Mouse (Mus musculus) c-Kit-negative CD71-positive TER-119-positive erythroid progenitor cells, embryonic 14.5 days (primary cell): Measurements from ENCODE around the gene Vangl2.
"Not testable (repeated sequence)": the region's sequence is repeated elsewhere in the genome, so short reads cannot be mapped to it uniquely, and the experiment has no call there.

ENCODE experiments used
- DNase-seq: peaks from one replicate; pipeline ENCODE4 v3.0.0-alpha.2; 2013; ENCODE audit warnings: low read depth, low spot score

Gene Vangl2

DNA sequence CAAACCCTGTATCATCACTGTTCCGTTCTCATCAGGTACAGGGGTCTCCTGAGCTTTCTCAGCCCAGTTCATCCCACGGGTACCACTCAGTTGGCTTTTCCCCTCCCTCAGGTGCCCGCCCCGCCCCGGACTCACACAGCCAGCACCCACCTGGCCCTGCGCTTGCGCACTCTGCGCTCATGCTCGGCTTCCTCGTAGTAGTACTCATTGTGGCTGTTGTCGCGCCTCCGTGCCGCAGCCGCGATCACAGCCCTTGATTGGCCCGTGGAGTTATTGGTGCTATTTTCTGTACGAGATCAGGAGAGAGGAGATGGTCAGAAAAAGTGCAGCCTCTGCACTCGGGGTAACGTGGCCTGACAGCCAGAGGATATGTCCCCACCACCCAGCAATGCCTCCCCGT lies 20.5 kb downstream of the Vangl2 start:
- DNase-seq: no peak

DNA sequence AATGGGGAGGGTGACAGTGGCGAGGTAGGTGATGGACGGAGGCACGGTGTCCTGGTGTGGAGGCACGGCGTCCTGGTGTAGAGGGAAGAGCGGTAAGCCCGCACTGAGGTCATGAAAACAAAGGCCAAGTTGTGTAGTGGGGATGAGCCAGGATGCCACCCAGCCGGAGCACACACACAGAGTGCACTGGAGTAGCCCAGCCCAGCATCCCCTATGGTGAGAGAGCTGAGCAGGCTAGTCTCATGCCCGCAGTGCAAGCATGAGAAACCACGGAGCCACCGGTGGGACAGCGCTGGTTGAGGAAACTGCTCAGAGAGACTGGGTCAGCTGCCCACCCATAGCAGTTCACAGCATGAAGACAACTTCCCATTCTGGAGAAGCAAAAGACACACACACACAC lies 26.6 kb downstream of the Vangl2 start:
- DNase-seq: no peak

DNA sequence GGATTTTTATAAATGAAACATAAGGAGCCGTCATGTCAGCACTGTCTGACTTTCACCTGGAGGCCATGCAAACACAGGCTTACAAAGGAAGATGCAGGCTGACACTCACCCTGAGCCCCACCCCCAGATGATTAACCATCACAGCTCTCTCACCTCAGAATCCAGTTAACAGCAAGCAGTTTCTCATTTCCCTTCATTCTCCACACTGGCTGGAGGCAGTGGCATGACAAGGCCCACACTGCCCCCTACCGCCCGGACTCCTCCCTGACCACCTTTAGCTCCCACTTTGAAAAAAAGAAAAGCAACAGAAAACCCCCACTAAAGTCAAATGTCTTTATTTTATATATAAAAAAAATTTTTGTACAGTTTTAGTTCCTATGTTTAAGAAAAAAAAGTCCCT lies 27.6 kb downstream of the Vangl2 start:
- no peak for DNase-seq

DNA sequence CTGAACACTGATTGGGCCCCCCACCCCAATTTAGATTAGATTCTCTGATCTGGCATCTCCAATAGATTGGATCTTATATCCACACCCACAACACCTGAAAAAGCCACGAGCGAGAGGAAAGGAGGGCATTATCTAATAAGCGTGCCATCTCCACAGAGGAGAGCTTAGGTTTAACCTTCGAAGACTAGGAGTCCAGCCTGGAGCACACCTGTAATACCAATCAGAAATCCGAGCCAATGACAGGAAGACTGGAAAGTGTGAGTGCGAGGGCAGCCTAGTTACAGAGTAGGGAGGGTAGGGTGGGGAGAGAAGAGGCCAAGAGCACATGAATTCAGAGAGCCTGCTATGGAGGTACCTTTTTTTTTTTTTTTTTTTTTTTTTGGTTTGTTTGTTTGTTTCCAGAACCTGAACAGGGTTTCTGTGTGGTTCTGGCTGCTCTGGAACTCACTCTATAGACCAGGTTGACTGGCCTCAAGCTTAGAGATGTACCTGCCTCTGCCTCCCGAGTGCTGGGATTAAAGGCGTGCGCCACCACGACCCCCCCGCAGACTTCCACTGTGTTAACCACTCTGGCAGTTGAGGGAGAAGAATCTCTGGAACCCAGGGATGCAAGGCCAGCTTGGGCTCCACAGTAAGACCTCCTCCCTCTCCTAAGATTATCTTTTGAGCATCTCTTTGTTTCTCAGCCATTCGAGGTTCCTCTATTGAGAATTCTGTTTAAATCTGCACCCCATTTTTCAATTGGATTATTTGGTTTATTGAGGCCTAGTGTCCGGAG lies 29.2 kb downstream of the Vangl2 start:
- DNase-seq: no peak

DNA sequence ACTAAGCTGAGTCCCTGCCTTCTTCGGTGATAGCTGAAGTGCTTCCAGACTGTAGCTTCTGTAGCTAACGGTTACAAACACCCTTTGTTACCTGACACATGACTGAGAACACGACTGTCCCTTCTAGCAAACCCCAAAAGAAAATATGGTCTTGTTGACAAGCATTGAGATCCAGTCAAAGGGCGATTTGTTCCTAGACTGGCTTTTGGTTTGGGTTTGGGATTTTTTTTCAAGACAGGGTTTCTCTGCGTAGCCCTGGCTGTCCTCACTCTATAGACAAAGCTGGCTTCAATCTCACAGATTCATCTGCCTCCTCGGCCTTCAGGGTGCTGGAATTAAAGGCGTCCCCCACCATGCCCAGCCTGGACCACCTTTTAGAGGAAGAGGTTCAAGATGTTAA lies 31.5 kb downstream of the Vangl2 start:
- no peak for DNase-seq

DNA sequence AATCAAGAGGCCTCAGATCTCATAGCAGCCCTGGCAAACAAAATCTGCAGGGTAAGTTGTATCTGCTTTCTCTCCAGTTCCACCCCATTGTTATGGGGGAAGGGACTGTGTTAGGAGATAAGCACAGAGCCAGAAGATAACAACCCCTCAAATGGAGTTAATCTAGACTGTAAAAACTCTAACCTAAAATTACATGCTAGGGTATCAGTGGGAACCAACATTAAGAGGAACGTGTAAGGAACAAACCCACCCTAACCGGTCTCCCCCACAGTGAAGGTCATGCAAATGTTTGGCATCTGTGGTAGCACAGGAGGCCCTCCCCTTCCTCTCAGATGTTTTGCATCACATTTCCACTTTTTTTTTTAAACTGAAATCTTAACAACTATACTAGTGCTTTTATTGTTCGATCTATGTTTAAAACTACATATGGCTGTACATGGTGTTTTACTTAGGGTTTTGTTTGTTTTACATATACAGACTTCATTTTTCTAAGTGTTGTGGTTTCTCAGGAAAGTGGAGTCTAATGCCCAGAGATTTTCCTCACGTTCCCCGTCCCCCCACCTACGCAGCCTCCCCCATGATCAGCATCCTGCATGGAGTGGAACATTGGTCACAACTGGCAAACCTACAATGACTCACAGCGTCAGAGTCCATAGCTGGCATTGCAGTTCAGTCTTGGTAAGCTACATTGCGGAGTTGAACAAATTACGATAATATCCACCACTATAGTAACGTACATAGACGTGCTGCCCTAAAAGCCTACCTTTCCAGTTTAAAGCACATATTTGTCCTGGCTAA lies 33.1 kb downstream of the Vangl2 start:
- no peak for DNase-seq

DNA sequence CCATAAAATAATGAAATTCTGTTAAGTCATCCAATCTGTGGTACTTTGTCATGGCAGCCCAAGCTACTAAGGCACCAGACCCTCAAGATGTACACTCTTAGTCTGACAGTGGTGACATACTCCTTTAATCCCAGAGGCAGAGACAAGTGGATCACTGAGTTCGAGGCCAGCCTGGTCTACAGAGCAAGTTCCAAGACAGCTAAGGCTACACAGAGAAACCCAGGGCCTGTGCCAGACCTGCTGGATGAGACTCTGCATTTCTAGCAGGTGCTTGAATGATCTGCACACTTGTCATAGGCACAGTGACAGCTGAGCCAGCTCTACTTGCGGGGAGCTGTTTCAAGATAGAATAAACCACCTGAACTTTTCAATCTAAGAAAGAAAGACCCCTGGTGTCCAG lies 33.7 kb downstream of the Vangl2 start:
- no peak for DNase-seq

DNA sequence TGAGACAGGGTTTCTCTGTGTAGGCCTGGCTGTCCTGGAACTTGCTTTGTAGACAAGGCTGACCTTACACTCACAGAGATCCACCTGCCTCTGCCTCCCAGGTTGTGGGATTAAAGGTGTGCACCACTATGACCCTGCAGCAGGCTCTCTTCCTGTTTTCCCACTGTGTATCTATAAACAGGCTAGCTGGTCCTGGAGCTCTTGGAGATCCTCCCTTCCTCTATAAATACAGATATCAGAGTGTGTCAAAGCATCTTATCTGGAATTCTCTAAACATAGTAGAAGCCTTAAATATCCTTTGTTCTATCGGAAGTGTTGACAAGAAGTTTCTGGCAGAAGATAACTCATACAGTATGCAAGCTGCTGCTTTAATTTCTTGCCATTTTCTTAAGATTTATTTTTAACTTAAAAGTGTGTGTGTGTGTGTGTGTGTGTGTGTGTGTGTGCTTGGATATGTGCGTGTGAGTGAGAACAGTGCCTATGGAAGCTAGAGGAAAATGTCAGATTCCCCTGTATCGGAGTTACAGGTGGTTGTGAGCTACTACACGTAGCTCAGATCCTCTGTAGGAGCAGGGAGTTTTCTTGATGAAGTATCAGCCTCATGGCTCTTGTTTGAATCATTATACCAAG lies 35.2 kb downstream of the Vangl2 start:
- DNase-seq: no peak

DNA sequence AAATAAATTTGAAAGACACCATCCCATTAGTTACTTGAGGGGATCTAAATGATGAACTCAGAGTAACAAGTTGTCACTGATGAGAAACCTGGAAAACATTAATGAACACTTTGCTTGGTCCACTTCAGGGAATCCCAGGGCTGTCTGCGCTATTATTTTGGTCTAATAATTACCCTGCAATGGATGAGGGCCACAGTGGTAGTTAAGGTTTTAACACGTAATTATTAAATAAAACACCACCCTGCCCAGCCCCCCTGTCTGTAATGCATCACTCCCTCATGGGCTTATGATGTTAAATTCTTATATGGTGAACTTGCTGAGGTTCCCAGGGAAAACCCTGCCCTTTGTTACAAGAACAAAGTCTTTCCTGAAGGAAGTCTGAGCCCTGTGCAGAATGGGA lies 36.4 kb downstream of the Vangl2 start:
- no peak for DNase-seq

DNA sequence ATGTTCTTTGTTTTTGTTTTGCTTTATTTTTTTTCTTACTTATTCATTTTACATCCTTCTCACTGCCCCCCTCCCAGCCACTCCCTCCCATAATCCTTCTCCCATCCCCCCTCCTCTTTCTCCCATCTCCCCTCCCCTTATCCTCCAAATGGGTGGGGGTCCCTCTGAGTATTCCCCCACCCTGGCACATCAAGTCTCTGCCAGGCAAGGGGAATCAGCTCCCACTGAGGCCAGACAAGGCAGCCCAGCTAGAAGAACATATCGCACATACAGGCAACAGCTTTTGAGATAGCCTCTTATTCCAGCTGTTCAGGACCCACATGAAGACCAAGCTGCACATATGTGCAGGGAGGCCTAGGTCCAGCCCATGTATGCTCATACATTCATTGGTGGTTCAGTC lies 44.1 kb downstream of the Vangl2 start:
- no peak for DNase-seq

DNA sequence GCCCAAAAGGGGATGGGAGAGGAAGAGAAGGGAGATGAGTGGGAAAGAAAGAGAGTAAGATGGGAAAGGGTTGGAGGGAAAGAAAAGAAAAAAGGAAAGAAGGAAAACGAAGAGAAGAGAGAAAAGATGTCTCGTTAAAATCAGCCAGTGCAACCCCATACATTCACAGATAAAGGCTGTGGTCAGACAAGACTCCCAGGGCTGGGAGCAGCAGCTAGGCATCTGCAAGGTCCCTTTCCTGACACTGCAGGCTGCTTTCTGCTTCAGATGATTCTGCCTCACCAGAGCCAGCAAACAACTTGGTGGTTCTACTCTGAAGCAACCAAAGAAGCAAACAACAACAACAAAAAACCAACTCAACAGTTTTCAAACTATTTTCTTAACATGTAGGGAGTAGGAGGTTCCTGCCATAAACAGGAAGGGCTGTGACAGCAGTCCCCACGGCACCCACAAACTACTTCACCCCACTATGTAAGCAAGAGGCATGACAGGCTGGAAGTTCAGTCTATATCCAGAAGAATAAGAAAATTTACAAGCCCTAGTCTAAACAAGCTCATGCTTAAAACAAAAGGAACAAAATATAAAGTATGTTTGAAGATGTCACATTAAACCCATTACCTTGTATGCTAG lies 44.8 kb downstream of the Vangl2 start:
- no peak for DNase-seq

DNA sequence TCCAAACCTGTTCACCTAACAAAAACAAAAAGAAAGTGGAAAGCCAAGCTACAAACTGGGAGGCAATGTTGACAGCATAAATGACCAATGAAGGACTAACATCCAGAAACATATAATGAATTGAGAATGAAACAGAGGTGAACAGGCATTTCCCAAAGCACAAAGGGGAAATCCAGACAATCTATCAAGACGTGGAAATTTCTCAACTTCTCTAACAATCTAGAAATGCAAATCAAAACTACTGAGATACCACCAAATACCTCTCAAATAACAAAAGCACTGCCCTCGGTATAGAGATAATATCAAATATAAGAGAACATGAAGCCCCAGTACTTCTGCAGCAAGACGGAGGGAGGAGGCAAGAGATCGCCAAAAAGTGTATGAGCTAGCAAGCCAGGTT lies 45.5 kb downstream of the Vangl2 start:
- no peak for DNase-seq

DNA sequence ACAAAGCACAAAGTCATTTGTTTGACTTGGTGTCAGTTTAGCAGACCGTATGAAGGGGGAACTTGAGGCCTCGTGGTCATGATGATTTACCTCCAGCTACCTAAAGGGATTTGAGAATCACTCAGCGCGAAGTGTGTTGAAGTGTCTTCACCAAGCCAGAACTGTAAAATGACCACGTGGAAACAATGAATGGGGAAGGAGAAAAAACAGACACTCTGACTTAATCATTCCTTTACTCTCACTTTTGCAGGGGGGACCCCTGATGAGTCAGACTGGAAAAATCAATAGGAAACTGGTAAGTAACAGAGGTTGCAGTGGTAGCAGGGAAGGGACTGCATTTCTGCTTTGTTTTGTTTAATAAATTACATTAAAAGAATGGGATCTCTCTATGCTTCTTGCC lies 46.1 kb downstream of the Vangl2 start:
- DNase-seq: no peak

DNA sequence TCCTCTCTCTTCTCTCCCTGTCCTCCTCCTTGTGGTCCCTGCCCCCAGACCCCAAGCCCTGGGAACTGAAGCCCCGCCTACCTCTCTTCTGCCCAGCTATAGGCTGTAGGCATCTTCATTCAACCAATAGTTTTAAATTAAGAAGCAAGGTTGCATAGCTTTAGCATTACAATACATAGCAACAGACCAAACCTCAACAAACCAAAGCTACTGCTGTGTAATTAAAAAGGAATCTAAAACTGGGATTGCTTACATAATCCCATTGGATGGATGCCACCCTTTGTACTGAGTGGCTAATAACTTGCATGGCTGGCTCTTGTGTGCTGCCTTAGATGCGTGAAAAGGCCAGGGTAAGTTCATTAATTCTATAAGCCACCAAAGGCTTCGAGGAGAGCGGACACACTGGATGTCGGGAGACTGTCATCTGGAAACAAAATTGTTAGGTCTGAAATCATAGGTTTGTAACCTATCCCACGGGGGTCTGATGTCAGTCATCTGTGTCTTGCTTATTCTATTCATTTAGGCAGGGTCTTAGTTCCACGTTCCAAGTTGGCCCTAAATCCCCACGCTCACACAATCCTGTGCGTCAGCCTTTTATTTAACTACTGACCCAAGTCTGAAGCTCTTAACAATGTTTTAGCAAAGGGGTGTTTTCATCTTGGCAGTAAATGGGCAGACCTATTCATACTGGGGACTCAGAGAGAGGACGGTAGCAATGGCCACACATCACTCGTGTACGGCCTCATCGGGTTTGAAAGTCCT lies 48.1 kb downstream of the Vangl2 start:
- no peak for DNase-seq

DNA sequence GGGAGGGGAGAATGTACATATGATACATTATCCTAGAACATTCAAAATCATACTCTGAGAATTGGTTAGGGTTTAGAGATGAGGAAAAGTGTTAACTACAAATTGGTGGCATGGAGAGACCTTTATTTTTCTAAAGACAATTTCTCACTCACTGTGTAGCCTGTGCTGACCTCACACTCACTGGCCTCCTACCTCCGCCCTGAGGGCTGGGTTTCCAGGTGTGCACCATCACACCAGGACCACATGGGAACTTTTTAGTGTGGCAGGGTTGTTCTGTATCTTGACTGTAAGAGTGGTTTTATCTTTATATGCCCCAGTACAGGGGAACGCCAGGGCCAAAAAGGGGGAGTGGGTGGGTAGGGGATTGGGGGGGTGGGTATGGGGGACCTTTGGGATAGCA lies 50.4 kb downstream of the Vangl2 start:
- no peak for DNase-seq

DNA sequence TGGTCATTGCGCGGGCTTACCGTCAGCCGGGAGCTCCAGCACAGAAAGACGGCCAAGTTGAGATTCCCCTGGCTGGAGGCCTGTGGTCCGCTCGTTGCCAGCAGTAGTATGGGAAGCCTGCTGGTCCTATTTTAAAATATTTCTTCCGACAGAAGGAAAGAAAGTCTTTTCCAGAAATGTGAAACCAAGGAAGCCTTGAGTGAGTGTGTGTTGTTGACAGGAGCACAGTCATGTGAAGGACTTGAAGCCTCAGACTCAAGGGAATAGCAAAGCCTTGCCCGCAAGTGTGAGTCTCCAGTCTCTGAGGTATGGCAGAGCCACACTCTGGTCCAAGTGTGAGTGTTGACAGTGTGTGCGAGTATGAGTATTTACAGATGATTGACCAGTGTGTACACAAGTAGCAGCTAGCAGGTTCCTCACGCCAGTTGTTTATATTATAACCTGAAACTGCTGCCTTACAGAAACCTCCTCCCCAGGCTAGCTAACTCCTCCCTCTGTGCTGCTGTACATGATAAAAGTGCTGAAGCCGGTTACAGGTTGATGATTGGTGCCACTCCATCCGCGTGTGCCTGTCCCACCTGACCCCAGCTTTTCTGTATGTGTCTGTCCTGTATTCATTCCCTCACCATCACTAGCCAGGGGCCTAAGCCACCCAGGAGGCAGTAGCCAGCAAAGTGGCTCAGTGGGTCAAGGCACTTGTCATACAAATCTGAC lies 51.3 kb downstream of the Vangl2 start:
- no peak for DNase-seq

DNA sequence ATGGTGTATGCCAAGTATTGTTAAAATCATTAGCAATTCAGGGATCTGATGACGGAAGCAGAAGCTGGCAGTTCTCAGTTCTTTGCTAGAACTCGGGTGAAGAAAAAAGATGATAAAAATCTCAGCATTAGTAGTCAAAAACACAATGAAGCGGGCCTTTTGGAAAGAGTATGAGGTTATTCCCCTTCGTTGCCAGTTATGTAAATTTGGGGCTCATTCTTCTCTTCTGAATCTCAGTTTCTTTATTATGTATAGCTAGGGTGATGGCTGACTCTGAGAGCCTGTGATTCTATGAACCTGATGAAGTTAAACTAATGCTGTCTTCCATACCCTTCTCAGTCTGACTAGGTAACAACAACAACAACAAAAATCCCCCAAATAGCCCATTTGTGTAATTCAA lies 52.4 kb downstream of the Vangl2 start:
- no peak for DNase-seq

DNA sequence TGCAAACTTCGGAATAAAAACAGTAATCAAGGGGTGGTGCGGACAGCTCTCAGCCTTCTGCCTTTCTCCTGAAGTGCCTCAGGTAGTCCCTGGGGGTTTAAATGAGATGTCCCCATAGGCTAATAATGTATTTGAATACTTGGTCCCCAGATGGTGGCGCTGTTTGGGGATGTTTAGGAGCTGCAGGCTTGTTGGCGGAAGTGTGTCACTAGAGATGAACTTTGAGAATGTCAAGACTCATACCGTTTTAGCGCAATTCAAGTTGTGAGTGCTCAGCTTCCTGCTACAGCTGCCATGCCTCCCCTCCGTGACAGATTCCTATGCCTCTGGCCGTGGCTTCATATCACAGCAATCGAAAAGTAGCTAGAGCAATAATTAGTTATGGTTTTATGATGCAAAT lies 52.9 kb downstream of the Vangl2 start:
- no peak for DNase-seq

DNA sequence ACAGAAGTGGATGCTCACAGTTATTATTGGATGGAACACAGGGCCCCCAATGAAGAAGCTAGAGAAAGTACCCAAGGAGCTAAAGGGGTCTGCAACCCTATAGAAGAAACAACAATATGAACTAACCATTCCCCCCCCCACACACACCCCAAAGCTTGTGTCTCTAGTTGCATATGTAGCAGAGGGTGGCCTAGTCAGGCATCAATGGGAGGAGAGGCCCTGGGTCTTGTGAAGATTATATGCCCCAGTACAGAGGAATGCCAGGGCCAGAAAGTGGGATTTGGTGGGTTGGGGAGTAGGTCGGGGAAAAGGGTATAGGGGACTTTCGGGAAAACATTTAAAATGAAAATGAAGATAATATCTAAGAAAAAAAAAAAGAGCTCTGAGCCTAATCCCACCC lies 53.9 kb downstream of the Vangl2 start:
- not testable (repeated sequence) for DNase-seq

DNA sequence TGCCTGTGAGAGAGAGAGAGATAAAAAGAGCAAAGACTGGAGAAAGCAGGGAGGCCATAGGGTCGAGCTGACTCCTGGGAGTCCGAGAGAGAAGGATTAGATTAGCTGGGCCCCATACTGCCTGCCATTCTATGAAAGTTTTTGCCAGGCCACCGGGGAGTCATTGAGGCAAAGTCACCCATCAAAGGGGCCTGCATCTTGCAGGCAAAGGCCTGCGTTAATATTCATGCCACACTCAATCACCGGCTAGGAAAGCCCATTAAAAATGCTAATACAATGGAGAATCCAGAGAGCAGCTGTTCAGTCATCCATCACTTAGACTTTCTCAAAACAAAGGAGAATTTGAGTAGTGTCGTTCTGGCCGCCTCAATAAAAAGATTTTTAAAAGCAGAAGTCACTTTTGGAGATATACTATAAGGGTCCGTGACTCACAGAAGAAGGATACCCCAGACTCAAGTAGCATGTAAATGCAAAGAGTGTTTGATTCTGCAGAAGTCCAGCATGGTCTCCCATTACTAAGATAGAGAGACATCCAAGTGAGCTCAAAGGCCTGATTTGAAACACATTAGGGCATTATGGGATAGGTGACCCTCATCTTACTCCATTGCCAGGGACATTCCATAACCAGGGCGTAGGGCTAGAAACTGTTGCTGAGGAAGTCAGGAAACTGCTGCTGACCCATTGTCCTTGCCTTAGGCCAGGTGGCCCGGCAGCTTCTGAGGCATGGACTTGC lies 57.2 kb downstream of the Vangl2 start:
- DNase-seq: no peak
